Mouse (Mus musculus): ENCODE data around the gene Foxn3. TPM values are rescaled to one million over a fixed set of nuclear protein-coding genes. Genes with fewer than 3 reads are reported as not detected.

Foxn3 gene
- polyA plus RNA-seq, 1 experiment from 2014 or later: 66.4 TPM

DNA sequence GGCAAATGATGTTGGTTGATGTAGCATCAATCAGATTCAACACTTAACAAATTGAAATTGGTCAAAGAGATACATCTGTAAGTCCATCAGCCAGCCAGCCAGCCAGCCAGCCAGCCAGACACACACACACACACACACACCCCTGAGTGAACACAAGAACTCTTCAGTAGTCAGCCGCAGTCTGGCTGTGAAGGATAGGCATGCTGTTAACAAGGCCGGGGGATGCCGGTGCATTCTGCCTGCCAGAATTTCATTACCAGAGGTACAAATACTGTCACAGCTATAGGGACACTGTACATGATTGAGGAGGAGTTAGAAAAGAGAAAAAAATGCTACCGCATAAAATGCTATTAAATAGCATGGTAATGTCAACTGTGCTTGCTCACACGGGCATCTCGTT lies 271.2 kb downstream of the Foxn3 start:
- Histone ChIP-seq H3K9ac (ENCODE audit: low read depth, low read length) (no peak overlapping the region), H3K4me2 (ENCODE audit: low read length) (no peak overlapping the region), H3K27me3 (ENCODE audit: control insufficient read depth, insufficient read depth, low read depth, low read length) (no peaks in the 10 kb centered on the region), H3K4me1 (ENCODE audit: control insufficient read depth, insufficient read depth, low read length) (peaks cover 33% of the 10 kb centered on the region), H3K9me3 (replicated peaks; ENCODE audit: control insufficient read depth, low read length, poor library complexity, severe bottlenecking) (no peaks in the 10 kb centered on the region), H3K4me3 (ENCODE audit: low read depth, low read length) (no peak overlapping the region), H3K27ac (ENCODE audit: low read length) (peak overlapping the region; percentile 24; the same call in 1 of the 2 replicates), H3K36me3 (ENCODE audit: control insufficient read depth, insufficient read depth, low read length) (peaks cover 3% of the 10 kb centered on the region; the same call in 1 of the 2 replicates)
- WGBS: 43% methylated on average over 6 of the region's 6 CpGs
- ATAC-seq: no peak

DNA sequence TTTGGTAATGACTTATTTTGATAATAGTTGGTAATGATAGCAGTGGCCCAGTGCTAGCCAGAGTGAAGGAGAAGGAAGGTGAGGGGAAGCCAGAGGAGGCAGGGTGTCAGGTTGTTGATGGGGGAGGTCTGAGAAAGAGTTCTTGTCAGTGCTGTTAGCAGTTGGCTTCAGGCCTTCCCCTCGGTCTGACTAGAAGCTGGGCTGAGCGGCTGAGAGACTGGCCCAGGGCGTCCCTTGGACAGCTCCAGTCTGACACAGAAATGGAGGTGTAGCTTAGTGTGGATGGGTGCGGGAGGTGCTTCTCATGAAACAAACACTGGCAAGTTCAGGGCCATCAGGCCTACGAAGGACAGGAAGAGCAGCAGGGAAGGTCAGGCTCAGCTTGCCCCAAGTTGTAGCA lies 276.3 kb downstream of the Foxn3 start:
- 48% methylated on average over 5 of the region's 5 CpGs for WGBS
- H3K4me2 ChIP-seq (ENCODE audit: low read length): no peak overlapping the region
- peak overlapping the region; percentile 58; the same call in 1 of the 2 replicates for H3K27ac ChIP-seq (ENCODE audit: low read length)
- H3K4me3 ChIP-seq (ENCODE audit: low read depth, low read length): no peak overlapping the region
- ATAC-seq: 0 out of 2 replicates have a peak, but pooled peaks have one; percentile 9
- H3K9me3 ChIP-seq (replicated peaks; ENCODE audit: control insufficient read depth, low read length, poor library complexity, severe bottlenecking): no peaks in the 10 kb centered on the region
- peaks cover 37% of the 10 kb centered on the region for H3K4me1 ChIP-seq (ENCODE audit: control insufficient read depth, insufficient read depth, low read length)
- no peaks in the 10 kb centered on the region for H3K27me3 ChIP-seq (ENCODE audit: control insufficient read depth, insufficient read depth, low read depth, low read length)
- peak overlapping the region; percentile 28; the same call in 1 of the 2 replicates for H3K9ac ChIP-seq (ENCODE audit: low read depth, low read length)
- H3K36me3 ChIP-seq (ENCODE audit: control insufficient read depth, insufficient read depth, low read length): peaks cover 3% of the 10 kb centered on the region; the same call in 1 of the 2 replicates

DNA sequence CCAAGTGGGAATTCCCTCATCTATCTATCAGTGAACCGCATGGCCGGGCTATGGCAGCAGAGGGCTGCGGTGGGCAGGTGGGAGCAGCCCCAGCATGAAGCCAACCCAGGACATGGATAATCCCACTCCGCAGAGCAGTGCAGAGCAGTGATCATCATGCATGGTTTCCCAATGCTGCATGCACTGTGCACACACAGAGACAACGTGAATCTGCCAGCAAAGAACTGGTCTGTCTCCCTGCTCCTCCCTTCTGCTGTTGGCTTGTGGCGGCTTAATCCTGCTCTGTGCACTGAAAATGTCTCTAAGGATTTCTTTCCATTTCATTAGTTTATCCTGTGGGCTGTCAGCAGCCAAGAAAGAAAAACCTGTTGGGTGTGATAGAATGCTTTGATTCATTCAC lies 276.7 kb downstream of the Foxn3 start:
- H3K4me2 ChIP-seq (ENCODE audit: low read length): no peak overlapping the region
- peak; percentile 61; the same call in 1 of the 2 replicates for ATAC-seq
- H3K9ac ChIP-seq (ENCODE audit: low read depth, low read length): peak overlapping the region; percentile 28; the same call in 1 of the 2 replicates
- peaks cover 3% of the 10 kb centered on the region; the same call in 1 of the 2 replicates for H3K36me3 ChIP-seq (ENCODE audit: control insufficient read depth, insufficient read depth, low read length)
- H3K27me3 ChIP-seq (ENCODE audit: control insufficient read depth, insufficient read depth, low read depth, low read length): no peaks in the 10 kb centered on the region
- no peaks in the 10 kb centered on the region for H3K9me3 ChIP-seq (replicated peaks; ENCODE audit: control insufficient read depth, low read length, poor library complexity, severe bottlenecking)
- peak overlapping the region; percentile 58; the same call in 1 of the 2 replicates for H3K27ac ChIP-seq (ENCODE audit: low read length)
- no peak overlapping the region for H3K4me3 ChIP-seq (ENCODE audit: low read depth, low read length)
- 23% methylated on average over 6 of the region's 6 CpGs for WGBS
- H3K4me1 ChIP-seq (ENCODE audit: control insufficient read depth, insufficient read depth, low read length): peaks cover 35% of the 10 kb centered on the region

DNA sequence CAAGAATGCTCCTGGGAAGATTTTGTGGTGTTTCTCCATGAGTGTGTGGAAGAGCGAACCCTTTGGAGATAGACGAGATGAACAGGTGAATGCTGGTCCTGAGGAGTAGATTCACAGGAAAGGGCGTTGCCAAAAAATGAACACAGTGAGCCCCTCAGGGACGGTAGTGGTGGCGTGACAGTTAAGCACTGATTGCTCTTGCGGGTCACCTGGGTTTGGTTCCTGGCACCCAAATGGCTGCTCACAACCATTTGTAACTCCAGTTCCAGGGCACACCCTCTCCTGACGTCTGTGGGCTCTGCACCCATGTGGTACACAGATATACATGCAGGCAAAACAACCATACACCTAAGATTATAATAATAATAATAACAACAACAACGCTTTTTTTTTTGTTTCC lies 277.7 kb downstream of the Foxn3 start:
- ATAC-seq: no peak
- no peak overlapping the region for H3K4me3 ChIP-seq (ENCODE audit: low read depth, low read length)
- WGBS: 68% methylated on average over 8 of the region's 8 CpGs
- no peaks in the 10 kb centered on the region for H3K27me3 ChIP-seq (ENCODE audit: control insufficient read depth, insufficient read depth, low read depth, low read length)
- peaks cover 31% of the 10 kb centered on the region for H3K4me1 ChIP-seq (ENCODE audit: control insufficient read depth, insufficient read depth, low read length)
- no peak overlapping the region for H3K9ac ChIP-seq (ENCODE audit: low read depth, low read length)
- H3K4me2 ChIP-seq (ENCODE audit: low read length): no peak overlapping the region
- no peaks in the 10 kb centered on the region for H3K9me3 ChIP-seq (replicated peaks; ENCODE audit: control insufficient read depth, low read length, poor library complexity, severe bottlenecking)
- H3K36me3 ChIP-seq (ENCODE audit: control insufficient read depth, insufficient read depth, low read length): peaks cover 3% of the 10 kb centered on the region; the same call in 1 of the 2 replicates
- H3K27ac ChIP-seq (ENCODE audit: low read length): no peak overlapping the region

DNA sequence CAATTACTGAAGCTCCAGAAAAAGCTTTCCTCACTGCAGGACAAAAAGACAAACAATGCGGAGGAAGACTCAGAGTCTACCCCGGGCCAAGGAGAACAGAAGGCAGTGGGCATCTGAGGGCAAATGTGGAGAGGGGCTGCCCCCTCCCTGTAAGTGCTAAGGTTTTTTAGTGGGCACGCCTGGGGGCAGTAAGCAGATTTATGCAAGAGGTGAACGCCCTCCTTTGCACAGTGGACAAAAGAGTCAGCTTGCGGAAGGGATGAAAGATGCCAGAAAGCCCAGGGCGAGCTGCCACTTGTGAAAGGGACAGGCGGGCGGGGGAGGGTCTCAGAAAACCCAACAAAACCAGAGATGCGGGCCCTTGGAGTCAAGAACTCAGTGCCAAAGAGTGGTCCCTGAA lies 278.2 kb downstream of the Foxn3 start:
- H3K36me3 ChIP-seq (ENCODE audit: control insufficient read depth, insufficient read depth, low read length): no peaks in the 10 kb centered on the region
- WGBS: 9% methylated on average over 9 of the region's 9 CpGs
- no peaks in the 10 kb centered on the region for H3K9me3 ChIP-seq (replicated peaks; ENCODE audit: control insufficient read depth, low read length, poor library complexity, severe bottlenecking)
- peak overlapping the region; percentile 49 for H3K9ac ChIP-seq (ENCODE audit: low read depth, low read length)
- H3K27me3 ChIP-seq (ENCODE audit: control insufficient read depth, insufficient read depth, low read depth, low read length): no peaks in the 10 kb centered on the region
- H3K4me3 ChIP-seq (ENCODE audit: low read depth, low read length): no peak overlapping the region
- H3K27ac ChIP-seq (ENCODE audit: low read length): no peak overlapping the region
- H3K4me1 ChIP-seq (ENCODE audit: control insufficient read depth, insufficient read depth, low read length): peaks cover 31% of the 10 kb centered on the region
- H3K4me2 ChIP-seq (ENCODE audit: low read length): peak overlapping the region; percentile 31
- no peak for ATAC-seq

DNA sequence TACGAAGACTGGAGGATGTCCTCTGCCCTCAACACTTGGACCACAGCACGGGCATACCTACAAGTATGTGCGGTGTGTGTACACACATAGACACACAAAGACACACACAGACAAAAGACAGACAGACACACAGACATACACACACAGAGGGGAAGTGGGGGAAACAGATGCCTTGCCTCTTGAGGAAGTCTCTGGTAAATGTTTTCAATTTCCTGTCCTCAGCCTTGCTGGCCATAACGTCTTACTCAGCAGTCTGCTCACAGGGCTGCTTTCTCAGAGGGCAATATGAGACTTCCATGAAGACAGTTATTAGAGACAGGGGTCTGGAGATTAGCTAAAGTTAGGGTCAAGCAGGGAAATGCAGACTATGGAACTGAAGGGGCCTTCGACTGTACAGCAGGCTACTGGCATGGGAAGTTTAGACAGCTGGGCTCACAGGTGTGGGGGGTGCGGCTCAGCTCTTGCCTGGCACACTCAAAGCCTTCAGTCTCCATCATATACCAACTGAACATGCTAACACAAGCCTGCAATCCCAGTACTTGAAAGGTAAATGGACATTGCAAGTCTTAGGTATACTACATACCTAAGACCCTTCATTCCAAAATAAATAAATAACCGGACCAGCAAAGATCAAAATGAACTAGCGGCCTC lies 278.8 kb downstream of the Foxn3 start:
- peaks cover 31% of the 10 kb centered on the region for H3K4me1 ChIP-seq (ENCODE audit: control insufficient read depth, insufficient read depth, low read length)
- H3K4me2 ChIP-seq (ENCODE audit: low read length): no peak overlapping the region; the same call in 1 of the 2 replicates
- H3K9ac ChIP-seq (ENCODE audit: low read depth, low read length): no peak overlapping the region
- no peak overlapping the region for H3K4me3 ChIP-seq (ENCODE audit: low read depth, low read length)
- no peaks in the 10 kb centered on the region for H3K36me3 ChIP-seq (ENCODE audit: control insufficient read depth, insufficient read depth, low read length)
- no peaks in the 10 kb centered on the region for H3K27me3 ChIP-seq (ENCODE audit: control insufficient read depth, insufficient read depth, low read depth, low read length)
- no peak for ATAC-seq
- peak overlapping the region; percentile 19; the same call in 1 of the 2 replicates for H3K27ac ChIP-seq (ENCODE audit: low read length)
- no peaks in the 10 kb centered on the region for H3K9me3 ChIP-seq (replicated peaks; ENCODE audit: control insufficient read depth, low read length, poor library complexity, severe bottlenecking)
- WGBS: 60% methylated on average over 8 of the region's 8 CpGs

DNA sequence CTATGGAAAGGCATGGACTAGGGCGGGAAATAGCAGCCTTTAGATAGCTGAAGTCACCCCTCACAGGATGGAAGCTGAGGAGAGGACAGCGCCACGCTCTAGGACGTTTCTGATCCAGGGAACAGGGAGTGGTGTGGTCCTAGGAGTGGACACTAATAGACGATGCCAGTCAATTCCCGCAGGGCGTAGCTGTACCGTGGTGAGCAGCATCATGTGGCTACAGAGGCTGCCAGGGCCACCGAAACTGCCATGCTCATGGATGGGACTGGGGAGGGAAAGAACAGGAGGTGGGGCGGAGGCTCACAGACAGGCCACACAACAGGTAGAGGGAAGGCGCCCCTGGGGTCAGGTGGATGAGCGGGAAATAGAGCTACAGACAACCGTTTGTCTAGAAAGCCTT lies 282.6 kb downstream of the Foxn3 start:
- no peaks in the 10 kb centered on the region for H3K36me3 ChIP-seq (ENCODE audit: control insufficient read depth, insufficient read depth, low read length)
- H3K4me1 ChIP-seq (ENCODE audit: control insufficient read depth, insufficient read depth, low read length): peaks cover 15% of the 10 kb centered on the region
- ATAC-seq: no peak
- no peak overlapping the region for H3K9ac ChIP-seq (ENCODE audit: low read depth, low read length)
- H3K4me2 ChIP-seq (ENCODE audit: low read length): no peak overlapping the region
- no peaks in the 10 kb centered on the region for H3K9me3 ChIP-seq (replicated peaks; ENCODE audit: control insufficient read depth, low read length, poor library complexity, severe bottlenecking)
- WGBS: 93% methylated on average over 13 of the region's 13 CpGs
- H3K27ac ChIP-seq (ENCODE audit: low read length): no peak overlapping the region
- no peak overlapping the region for H3K4me3 ChIP-seq (ENCODE audit: low read depth, low read length)
- no peaks in the 10 kb centered on the region for H3K27me3 ChIP-seq (ENCODE audit: control insufficient read depth, insufficient read depth, low read depth, low read length)

DNA sequence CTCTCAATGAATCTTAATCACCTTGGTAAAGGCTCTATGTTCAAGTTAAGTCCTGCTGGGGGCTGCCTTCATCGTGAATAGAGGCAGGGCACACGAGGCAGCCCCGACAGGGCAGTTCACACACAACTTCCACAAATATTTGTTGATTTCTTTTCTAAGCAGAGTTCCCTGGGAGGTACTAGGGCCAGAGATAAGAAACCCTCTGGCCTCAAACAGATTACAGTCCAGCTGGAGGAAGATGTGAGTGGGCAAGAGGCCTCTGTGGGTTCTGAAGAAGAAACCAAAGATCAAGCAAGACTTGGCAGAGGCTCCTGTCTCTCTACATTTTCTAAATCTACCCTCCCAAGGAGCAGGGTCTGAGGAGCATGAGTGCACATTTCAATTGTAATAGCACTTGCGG lies 283.1 kb downstream of the Foxn3 start:
- H3K27ac ChIP-seq (ENCODE audit: low read length): no peak overlapping the region
- H3K27me3 ChIP-seq (ENCODE audit: control insufficient read depth, insufficient read depth, low read depth, low read length): no peaks in the 10 kb centered on the region
- H3K9me3 ChIP-seq (replicated peaks; ENCODE audit: control insufficient read depth, low read length, poor library complexity, severe bottlenecking): no peaks in the 10 kb centered on the region
- peaks cover 10% of the 10 kb centered on the region for H3K4me1 ChIP-seq (ENCODE audit: control insufficient read depth, insufficient read depth, low read length)
- H3K4me3 ChIP-seq (ENCODE audit: low read depth, low read length): no peak overlapping the region
- no peaks in the 10 kb centered on the region for H3K36me3 ChIP-seq (ENCODE audit: control insufficient read depth, insufficient read depth, low read length)
- H3K9ac ChIP-seq (ENCODE audit: low read depth, low read length): no peak overlapping the region
- no peak for ATAC-seq
- WGBS: 70% methylated on average over 4 of the region's 4 CpGs
- H3K4me2 ChIP-seq (ENCODE audit: low read length): no peak overlapping the region

DNA sequence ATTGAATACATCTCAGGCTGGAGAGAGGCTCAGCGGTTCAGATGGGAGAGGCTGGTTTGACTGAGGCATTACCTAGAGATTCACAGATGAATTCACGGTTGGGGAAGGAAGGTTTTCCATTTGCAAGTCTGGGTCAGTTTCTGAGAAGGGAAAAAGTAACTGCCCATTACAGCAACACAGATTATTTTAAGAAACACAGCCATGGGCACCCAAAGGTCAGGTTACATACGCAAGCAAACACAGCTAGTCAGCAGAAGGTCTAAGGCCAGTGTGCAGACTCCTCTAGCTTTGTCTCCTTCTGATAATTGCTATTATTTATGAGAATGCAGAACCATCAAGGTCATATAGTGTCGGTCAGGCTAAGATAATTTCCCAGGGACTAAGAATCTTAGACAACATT lies 284.0 kb downstream of the Foxn3 start:
- Histone ChIP-seq H3K36me3 (ENCODE audit: control insufficient read depth, insufficient read depth, low read length) (no peaks in the 10 kb centered on the region), H3K4me1 (ENCODE audit: control insufficient read depth, insufficient read depth, low read length) (peaks cover 2% of the 10 kb centered on the region; the same call in 1 of the 2 replicates), H3K4me3 (ENCODE audit: low read depth, low read length) (no peak overlapping the region), H3K27me3 (ENCODE audit: control insufficient read depth, insufficient read depth, low read depth, low read length) (no peaks in the 10 kb centered on the region), H3K27ac (ENCODE audit: low read length) (no peak overlapping the region), H3K4me2 (ENCODE audit: low read length) (no peak overlapping the region), H3K9me3 (replicated peaks; ENCODE audit: control insufficient read depth, low read length, poor library complexity, severe bottlenecking) (no peaks in the 10 kb centered on the region), H3K9ac (ENCODE audit: low read depth, low read length) (no peak overlapping the region)
- whole genome bisulfite sequencing: 87% methylated on average over 4 of the region's 4 CpGs
- ATAC-seq: no peak

All from midbrain, embryonic 16.5 days (tissue).